Mouse (Mus musculus) cerebellum, adult 8-10 months (tissue): ENCODE data around the gene Vmn2r31.
"Not testable (repeated sequence)": the region's sequence is repeated elsewhere in the genome, so short reads cannot be mapped to it uniquely, and the experiment has no call there.

ENCODE experiments used
- DNase-seq: peaks from one replicate; pipeline ENCODE4 v3.0.0; 2022

Gene Vmn2r31

GRCm38 (mm10) chr7:7399603-7400002 is at the start of gene Vmn2r31:
Vmn2r31 (minus strand) TSS chr7:7399703.
- not testable (repeated sequence) for DNase-seq

- not testable (repeated sequence) for DNase-seq
These were observed 25.1 kb downstream of the Vmn2r31 start, which contains the start of gene Gm45783 for GRCm38 (mm10) chr7:7374431-7374830. Gm45783 (minus strand) TSS chr7:7374573.

GRCm38 (mm10) chr7:7337509-7337908 is 62.0 kb downstream of the Vmn2r31 start, which contains the start of gene Vmn2r30:
Vmn2r30 (minus strand) TSS chr7:7337609.
- not testable (repeated sequence) for DNase-seq
